Mouse (Mus musculus) embryo, embryonic 10 days (tissue): ENCODE results near the gene Pcolce.
A peak's percentile ranks its signal among the peaks of the same experiment; 100 is the strongest.
"Not testable (repeated sequence)": the region's sequence is repeated elsewhere in the genome, so short reads cannot be mapped to it uniquely, and the experiment has no call there.

Experiments used
- DNase-seq: peaks from one replicate; pipeline ENCODE4 v3.0.0-alpha.2; 2015; ENCODE audit warnings: low spot score

The Pcolce gene

DNA sequence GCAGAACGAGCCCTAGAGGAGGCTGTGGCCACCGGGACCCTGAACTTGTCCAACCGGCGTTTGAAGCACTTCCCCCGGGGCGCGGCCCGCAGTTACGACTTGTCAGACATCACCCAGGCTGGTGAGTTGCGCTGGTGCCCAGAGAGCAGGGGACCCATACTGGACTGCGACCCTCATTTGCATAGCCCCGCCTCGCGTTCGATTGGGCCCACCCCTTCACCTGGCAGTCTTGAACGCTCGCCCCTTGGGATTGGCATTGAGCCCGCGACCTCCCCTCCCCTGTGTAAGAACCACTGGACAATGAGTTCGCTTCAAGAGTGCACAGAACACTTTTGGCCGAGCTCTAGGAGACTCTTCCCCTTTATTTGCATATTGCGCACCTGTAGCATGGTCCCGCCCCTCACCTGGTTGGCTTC lies 15.7 kb upstream of the Pcolce start:
- peak; percentile 85 for DNase-seq

DNA sequence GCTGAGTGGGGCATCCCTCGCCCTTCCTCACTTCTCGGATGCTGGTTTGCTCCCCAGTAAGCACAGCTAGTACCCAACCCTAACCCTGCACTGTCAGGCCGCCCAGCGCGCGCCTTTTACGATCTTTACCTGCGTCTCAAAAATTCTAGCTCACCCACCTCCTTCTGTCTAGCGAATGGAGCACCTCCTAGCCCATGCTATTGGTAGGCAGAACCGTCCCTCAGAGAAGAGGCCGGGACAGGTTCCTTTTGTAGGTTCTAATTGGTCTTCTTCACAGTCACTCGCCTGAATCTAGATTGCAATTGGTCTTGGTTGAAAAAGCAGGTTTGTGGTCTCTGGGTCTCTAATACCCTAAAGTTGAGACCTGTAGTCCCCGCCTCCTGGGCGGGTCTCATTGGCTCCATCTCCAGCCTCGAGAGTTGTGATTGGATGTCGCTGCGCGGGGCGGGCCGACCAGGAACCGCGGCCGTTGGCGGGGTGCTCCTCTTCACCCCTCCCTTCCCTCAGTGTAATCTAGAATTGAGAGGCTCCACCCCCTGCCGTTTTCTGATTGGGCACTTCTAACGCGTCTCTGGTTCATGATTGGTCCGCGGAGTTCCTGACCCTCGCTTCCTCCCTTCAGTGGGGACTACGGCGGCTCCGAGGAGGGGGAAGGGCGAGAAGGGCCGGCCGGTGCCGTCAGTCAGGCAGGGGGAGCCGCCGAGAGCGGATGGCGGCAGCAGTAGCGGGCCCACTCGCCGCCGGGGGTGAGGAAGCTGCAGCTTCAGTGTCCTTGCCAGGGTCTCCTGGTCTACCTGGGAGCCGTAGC lies 15.1 kb upstream of the Pcolce start, which contains the start of the genes Fbxo24, Lrch4 and Gm20605:
Fbxo24 (minus strand) TSS at position 505 of the 808 bp plus-strand sequence.
Lrch4 (plus strand) TSS at position 624 of the 808 bp plus-strand sequence.
Gm20605 (plus strand) TSS at position 678 of the 808 bp plus-strand sequence.
- DNase-seq: peak; percentile 99

GRCm38 (mm10) chr5:137627991-137628390 lies 14.4 kb upstream of the Pcolce start:
- DNase-seq: no peak

DNA sequence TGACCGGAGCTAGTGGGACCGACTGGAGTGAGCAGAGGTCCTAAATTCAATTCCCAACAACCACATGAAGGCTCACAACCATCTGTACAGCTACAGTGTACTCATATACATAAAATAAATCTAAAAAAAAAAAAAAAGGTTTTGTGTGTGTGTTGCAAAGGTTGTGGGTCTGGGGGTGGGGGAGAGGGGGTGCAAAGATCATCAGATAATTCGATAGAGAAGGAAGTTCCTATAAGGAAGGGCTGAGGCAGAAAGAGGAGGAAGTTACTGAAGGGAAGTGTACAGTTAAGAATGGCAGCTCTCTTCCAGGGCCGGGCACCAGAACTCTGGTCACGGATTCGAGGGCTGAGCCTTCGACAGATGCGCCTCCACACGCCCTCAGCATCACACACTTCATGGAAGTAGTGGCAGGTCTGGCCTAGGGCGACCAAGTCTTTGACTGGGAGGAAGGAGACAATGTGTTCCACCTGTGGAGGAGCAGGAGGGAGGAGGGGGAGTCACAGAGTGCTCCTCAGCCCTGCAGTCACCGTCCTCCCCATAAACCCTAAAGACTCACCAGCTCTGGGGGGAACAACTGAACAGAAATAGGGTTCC lies 10.4 kb upstream of the Pcolce start:
- no peak for DNase-seq

DNA sequence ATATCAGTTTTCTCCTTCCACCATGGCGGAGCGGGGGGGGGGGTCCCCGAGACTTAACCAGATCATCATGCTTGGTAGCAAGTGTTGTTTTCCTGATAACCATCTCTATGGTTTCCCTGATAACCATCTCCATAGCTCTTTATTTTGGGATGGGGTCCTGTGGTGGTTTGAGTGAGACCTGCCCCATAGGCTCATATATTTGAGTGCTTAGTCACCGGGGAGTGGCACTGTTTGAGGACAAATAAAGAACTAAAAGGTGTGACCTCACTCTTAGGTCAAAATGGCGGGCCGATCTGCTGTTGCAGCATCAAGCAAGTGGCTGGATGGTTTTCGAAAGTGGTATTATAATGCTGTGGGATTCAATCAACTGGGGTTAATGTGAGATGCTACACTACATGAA lies 1.8 kb upstream of the Pcolce start:
- no peak for DNase-seq

- DNase-seq: not testable (repeated sequence)
Measured at GRCm38 (mm10) chr5:137614921-137615320, 1.3 kb upstream of the Pcolce start.

DNA sequence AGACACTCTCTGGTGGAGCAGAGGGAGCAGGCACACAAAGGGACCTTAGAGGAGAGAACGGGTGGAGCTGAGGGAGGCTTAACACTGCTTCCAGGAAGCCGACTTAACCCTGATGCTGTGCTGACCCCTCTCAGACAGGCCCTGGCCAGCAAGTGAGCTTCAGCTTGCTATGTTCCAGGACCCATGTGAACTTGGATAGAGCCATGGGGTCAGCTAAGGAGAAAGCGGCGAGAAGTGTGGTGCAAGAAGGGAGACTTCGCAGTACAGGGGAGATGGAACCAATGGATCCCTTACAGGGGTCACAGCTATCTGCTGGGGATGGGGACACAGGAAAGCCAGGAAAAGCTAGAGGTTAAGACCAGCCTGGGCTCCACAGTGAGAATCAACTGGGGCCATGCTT lies 508 bp downstream of the Pcolce start:
- no peak for DNase-seq

DNA sequence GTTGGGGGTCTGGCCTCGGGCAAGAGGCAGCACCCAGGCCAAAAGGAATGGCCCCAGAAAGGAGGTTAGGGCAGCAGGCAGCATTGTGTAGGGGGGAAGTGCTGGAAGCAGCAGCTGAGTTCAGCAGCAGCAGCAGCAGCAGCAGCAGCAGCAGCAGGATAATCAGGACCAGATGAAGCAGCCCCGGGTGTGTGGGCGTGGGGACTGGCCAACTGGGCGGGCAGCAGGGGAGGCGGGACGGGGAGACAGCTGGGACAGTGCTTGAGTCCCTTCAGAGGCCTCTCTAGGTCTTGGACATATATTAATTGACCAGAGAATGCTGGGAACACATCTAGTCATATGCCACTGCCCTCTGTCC lies 2.4 kb downstream of the Pcolce start:
- DNase-seq: peak; percentile 82

DNA sequence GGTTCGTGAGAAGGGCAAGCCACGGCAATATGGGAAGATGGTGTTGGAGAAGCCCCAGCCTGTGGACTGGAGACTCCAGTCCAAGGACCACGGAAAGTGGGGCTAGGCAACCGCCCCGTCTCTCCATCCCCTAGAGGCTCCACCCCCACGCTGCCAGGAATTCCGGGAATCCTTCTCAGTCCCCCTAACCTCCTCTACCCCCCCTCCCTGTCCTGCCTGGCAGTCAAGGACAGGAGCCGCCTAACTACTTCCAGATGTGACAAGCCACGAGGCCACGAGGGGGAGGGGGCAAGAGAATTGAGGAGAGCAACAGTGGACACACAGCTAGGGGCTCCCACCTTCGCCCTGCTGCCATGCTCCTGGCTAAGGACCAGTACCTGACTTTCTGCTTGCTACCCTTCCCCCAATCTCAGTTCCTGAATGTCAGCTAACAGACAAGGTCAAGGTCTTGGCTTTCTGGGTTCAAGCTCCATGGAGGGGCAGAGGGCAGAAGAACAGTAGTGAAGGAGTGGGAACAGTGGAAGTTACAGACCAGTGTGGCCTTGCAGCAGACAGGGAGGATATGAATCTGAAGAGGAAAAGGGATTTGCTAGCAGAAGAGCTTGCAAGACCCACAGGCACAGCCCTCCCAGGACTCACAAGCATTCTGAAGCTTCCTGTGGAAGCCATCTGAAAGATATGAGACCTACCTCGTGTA lies 2.9 kb downstream of the Pcolce start:
- peak; percentile 89 for DNase-seq

DNA sequence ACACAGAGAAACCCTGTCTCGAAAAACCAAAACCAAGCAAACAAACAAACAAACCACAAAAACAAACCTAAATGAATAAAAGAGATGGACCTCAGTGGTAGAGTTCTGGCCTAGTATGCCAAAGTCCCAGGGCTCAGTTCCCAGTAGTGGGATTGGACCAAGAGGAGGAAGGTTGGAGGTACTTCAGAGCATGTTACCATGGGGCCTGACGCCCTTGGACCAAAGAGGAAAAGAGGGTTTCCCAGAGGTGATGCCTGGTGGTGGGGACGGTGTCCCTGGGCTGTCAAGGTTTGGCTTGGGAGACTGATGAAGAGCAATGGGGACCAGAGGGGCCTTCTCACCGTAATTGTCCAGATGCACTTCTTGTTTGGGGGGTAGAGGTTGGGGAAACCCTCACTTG lies 3.5 kb downstream of the Pcolce start:
- no peak for DNase-seq

DNA sequence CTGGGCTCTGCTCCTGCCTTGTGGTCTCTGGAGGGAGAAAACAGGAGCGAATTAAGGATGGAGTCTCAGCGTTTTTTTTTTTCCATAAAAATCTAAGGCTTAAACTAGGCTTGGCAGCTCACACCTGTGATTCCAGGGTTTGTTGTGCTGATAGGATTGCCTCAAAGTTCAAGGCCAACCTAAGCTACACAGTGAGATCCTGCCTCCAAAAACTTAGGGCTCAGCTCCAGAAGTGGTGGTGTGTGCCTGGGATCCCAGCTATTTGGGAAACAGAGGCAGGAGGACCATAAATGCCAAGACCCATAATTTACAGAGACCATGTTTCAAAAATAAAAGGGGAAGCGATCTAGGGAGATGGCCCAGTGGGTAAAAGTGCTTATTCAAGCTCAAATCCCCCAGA lies 4.3 kb downstream of the Pcolce start:
- no peak for DNase-seq

GRCm38 (mm10) chr5:137608654-137609190 lies 4.9 kb downstream of the Pcolce start:
- no peak for DNase-seq

DNA sequence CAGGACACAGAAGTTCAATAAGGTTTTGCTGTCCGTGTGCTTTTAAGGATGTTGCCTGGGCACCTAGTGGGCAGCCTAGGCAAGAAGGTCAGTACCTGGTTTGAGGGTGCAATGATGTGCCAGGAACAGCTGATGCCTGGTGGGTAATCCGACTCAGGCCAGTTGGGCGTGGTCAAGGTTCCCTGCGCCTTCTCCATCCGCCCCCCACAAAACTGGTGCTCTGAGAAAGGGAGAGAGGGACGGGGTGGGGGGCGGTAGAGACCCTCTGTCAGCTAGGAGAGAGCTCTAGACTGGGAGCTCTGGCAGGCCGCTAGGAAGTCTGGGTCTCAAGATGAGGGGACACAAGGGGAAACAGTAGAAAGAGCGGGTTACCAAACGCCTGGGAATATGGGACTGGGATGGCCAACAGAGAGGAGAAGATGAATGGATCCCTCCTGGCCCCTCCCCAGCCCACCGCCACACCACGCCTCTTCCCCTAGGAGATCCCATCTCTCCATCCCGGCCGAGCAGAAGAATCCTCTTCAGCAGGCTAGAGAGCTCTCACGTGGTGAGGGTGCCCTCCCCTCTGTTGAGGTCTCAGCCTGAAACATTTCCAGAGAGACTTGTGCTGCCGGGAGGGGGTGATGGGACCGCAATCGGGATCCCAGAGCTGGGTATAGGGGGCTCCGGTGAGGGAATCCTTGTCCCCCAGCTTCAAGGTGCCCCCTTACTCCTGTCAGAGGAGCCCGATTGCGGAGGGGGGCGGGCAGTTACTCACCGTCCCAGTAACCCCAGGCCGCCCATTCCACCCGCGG lies 5.5 kb downstream of the Pcolce start:
- peak; percentile 50 for DNase-seq

DNA sequence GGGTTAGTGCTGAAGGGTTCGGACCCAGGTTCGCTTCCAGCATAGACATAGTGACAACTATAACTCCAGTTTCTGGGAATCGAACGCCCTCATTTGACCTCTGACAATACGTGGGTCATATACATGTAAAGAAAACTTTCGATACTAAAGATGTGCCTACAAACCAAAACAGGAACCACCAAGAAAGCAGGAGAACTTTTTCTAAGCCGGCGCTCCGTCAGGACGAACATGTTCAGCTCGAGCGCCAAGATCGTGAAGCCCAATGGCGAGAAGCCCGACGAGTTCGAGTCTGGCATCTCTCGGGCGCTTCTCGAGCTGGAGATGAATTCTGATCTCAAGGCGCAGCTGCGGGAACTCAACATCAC lies 12.2 kb downstream of the Pcolce start:
- peak; percentile 53 for DNase-seq

DNA sequence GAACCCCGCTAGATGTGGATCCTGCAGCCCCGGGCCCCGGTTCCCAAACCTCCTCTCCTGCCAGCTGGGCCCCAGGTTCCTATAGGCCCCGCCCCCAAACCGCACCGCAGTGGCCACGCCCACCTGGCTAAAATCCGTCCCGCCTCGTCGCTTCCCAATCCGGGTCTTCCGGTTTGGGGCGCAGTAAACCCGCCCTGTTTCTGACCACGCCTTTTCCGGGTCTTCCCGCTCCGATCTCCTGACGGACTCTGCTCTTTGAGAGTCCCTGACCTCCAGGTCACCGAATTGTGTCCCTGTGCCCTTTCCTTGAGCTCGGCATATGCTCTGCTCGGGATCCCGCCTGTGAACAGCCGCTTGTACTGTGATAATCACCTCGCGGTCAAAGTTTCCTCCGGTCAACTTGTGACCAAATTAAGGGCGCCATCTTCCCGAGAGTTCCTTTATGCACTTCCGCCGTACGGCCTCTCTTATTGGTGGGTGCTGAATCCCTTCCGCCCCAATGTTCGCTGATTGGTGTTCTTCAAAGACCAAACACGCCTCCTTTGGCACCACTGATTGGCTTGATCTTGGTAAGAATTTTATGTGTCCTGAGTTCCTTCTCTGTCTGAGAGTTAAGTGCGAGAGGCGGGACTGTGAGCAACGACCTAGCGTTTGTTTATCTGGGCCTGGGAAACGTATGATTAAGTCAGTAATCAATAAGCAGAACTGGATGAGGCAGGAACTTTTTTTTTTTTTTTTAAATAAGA lies 12.8 kb downstream of the Pcolce start, which contains the start of gene Mospd3:
Mospd3 (minus strand) TSS at position 440 of the 746 bp plus-strand sequence.
- peak; percentile 98 for DNase-seq

GRCm38 (mm10) chr5:137600281-137600618 lies 13.3 kb downstream of the Pcolce start:
- no peak for DNase-seq

GRCm38 (mm10) chr5:137599600-137599999 lies 14.0 kb downstream of the Pcolce start:
- DNase-seq: no peak

DNA sequence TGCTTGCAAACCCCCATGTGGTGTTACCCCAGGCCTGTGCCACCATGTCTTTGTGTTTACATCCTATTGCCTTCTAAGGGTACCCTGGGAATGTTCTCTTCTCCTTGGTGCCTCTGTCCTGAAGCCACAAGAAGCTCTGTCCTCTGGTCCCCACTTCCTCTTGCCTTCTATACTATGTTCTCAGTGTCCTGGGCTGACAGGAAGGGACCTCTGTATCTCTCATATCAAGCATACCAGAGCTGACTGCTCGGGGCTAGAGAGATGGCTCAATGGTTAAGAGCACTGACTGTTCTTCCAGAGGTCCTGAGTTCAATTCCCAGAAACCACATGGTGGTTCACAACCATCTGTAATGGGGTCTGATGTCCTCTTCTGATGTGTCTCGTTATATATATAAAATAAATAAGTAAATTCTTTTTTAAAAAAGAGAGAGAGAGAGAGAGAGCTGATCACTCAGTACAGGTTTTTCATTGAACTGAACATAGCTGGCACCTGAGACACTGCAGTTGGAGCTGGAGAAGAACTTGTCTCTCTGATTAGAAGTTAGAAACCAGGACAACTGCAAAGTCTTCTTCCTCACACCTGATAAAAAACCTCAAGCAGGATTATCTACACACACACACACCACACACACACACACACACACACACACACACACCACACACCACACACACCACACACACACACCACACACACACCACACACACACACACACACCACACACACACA lies 15.3 kb downstream of the Pcolce start:
- no peak for DNase-seq

DNA sequence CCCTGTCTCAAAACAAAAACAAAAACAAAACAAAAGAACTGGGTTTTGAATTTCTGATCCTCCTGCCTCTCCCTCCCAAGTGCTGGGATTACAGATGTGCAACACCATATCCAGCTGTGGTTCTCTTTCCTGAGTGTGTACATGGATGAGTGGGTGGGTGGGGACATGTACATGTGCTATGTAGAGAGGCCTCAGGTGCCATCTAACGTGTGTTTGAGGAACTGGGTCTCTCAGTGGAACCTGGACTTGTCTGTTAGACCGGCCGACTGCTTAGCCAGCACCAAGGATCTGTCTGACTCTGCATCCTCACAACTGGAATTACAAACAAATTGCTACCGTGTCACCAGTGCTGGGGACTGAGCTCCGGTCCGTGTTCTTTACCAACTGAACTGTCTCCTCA lies 16.0 kb downstream of the Pcolce start:
- DNase-seq: no peak

DNA sequence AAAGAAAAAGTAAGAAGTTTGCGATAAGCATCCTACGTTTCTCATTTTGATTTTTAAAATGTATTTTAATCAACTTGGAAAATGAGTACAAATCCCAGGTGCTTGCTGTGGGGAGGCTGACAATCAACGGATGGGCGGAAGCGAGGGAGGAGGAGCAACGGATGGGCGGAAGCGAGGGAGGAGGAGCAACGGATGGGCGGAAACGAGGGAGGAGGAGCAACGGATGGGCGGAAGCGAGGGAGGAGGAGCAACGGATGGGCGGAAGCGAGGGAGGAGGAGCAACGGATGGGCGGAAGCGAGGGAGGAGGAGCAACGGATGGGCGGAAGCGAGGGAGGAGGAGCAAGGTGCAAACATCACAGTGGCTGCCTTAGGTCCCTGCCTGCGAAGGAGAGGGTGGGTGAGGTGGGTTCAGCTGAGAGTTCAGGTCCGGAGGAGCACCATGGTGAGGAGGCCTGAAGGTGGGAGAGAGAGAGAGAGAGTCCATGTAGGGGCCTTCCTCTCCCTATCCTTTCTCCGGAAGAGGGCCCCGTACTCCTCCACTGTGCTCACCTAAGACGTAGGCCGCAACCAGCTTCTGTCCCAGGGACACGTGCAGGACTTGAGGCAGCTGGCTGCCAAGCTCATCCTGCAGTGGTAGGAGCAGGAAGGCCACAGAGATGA lies 16.9 kb downstream of the Pcolce start:
- peak; percentile 29 for DNase-seq
